Mouse (Mus musculus) limb, embryonic 12.5 days (tissue): ENCODE results near the gene Usp15. TPM values are rescaled to one million over a fixed set of nuclear protein-coding genes. Genes with fewer than 3 reads are reported as not detected.

Experiments used
- ATAC-seq: fragments of 200-750 bp; cut with Nextera tagmentation; 2 replicates; pipeline ENCODE4 v1.8.0; 2017; ENCODE audit warnings: low read depth, moderate TSS enrichment; ENCODE audit not compliant: insufficient number of reproducible peaks, insufficient read depth, low FRiP score, low TSS enrichment
- H3K27ac ChIP-seq: fragments of 300-500 bp; sonication (generic); 2 replicates; pipeline ENCODE4 v1.5.1; 2016; ENCODE audit warnings: mild to moderate bottlenecking, moderate library complexity
- H3K27me3 ChIP-seq: fragments of 300-500 bp; sonication (generic); 2 replicates; pipeline ENCODE4 v1.6.1; 2016; ENCODE audit warnings: mild to moderate bottlenecking, moderate library complexity
- H3K36me3 ChIP-seq: fragments of 300-500 bp; sonication (generic); 2 replicates; pipeline ENCODE4 v1.6.1; 2016; ENCODE audit warnings: mild to moderate bottlenecking, moderate library complexity
- H3K4me1 ChIP-seq: fragments of 300-500 bp; sonication (generic); replicated peaks from 2 replicates; pipeline ENCODE4 v1.6.1; 2016
- H3K4me2 ChIP-seq: fragments of 300-500 bp; sonication (generic); 2 replicates; pipeline ENCODE4 v1.6.1; 2016; ENCODE audit warnings: mild to moderate bottlenecking, moderate library complexity
- H3K4me3 ChIP-seq: fragments of 300-500 bp; sonication (generic); replicated peaks from 2 replicates; pipeline ENCODE4 v1.5.1; 2016; ENCODE audit warnings: mild to moderate bottlenecking
- H3K9ac ChIP-seq: fragments of 300-500 bp; sonication (generic); replicated peaks from 2 replicates; pipeline ENCODE4 v1.6.1; 2016; ENCODE audit warnings: mild to moderate bottlenecking, moderate library complexity
- H3K9me3 ChIP-seq: fragments of 300-500 bp; sonication (generic); 2 replicates; pipeline ENCODE4 v1.6.1; 2016; ENCODE audit warnings: mild to moderate bottlenecking, moderate library complexity
- WGBS: fragments of 180-500 bp; shearing (Covaris S2); methylation state at CpG from one replicate; pipeline ENCODE4 v1.1.7; 2016; 5-methylcytosine and 5-hydroxymethylcytosine counted together
- microRNA-seq: library from miRNA; unstranded; fragments of <30 nt; microRNA quantifications from one replicate; pipeline ENCODE4, GENCODE M21; 2017
- polyA plus RNA-seq: library from polyadenylated mRNA; unstranded; fragments of >200 nt; fragmentation: Nextera tagmentation; extraction: Ambion mirVana; gene quantifications from 2 replicates; pipeline ENCODE4 v1.2.1, GENCODE M21; 2016

Gene Usp15
- polyA plus RNA-seq, 1 experiment from 2014 or later, result 68.0 TPM

DNA sequence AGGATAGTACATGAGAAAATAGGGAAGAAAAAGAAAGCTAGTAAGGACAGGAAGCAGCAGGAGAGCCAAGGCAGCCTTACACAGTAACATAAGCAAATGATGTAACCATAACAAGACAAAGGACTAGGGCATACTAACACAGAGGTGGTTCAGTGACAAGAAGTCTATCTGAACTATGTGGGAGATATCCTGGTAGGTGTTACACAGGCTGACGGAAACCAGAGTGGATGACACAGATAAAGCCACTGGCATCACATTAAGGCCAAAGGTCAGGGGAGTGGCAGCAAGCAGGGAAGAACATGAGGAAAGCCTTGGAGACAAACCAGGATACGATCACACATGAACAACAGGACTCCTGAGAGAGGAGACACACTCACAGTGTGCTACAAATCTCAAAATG lies 124.8 kb downstream of the Usp15 start:
- 90% methylated on average over 2 of the region's 2 CpGs for WGBS
- no peaks in the 10 kb centered on the region for H3K27me3 ChIP-seq
- no peak for ATAC-seq

DNA sequence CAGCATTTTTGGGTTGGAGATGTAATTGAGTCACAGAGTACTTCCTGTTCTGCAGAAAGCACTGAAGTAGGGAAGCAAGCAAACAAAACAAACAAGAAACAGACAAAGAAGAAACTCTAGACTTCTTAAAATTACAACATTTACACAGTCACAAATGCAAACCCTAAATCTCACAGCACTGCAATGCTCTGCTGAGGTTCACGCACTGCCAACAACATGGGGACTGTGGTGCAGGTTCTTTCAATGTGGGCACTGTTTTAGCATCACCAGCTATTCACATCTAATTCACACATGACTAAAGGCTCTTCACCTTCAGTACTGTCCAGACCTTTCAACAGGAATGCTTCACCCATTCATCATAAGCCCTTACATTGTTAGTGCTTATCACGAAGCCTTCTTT lies 133.8 kb downstream of the Usp15 start:
- Histone ChIP-seq H3K27ac (no peak overlapping the region), H3K9ac (no peak overlapping the region), H3K4me2 (no peak overlapping the region), H3K27me3 (no peaks in the 10 kb centered on the region), H3K4me3 (no peak overlapping the region), H3K36me3 (peaks cover 16% of the 10 kb centered on the region; the same call in 1 of the 2 replicates), H3K9me3 (no peaks in the 10 kb centered on the region), H3K4me1 (no peaks in the 10 kb centered on the region)
- ATAC-seq, result no peak
- WGBS, result 95% methylated on average over 2 of the region's 2 CpGs

More for the DNA sequence above, 124.8 kb downstream of the Usp15 start:
- peaks cover 11% of the 10 kb centered on the region for H3K4me1 ChIP-seq
- no peak overlapping the region for H3K4me3 ChIP-seq
- peaks cover 13% of the 10 kb centered on the region for H3K9me3 ChIP-seq
- H3K9ac ChIP-seq, result no peak overlapping the region
- H3K27ac ChIP-seq, result no peak overlapping the region
- H3K36me3 ChIP-seq, result peaks cover 32% of the 10 kb centered on the region
- H3K4me2 ChIP-seq, result no peak overlapping the region

DNA sequence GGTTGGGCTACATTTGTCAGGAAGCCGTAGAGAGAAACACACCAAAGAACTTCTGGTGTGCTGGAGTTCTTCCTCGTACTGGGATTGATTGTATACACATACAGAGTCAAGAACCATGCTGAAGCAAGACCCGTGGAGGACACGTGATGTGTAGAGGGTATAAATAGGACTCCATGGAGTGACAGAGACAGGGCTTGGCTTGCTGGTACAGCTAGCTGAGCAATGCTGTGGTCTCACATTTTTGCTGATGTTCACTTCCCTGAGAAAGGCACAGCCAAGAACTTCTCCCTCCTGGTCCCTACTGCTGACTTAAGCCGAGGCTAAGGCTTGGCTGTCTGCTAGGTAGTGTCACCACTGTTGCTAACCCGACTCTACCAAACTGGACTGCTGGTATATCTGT lies 136.0 kb downstream of the Usp15 start:
- Histone ChIP-seq H3K4me2 (no peak overlapping the region), H3K9ac (no peak overlapping the region), H3K27ac (no peak overlapping the region), H3K4me3 (no peak overlapping the region), H3K27me3 (no peaks in the 10 kb centered on the region), H3K36me3 (peaks cover 22% of the 10 kb centered on the region; the same call in 1 of the 2 replicates), H3K4me1 (no peaks in the 10 kb centered on the region), H3K9me3 (no peaks in the 10 kb centered on the region)
- WGBS, result 92% methylated on average over 6 of the region's 6 CpGs
- ATAC-seq, result no peak

DNA sequence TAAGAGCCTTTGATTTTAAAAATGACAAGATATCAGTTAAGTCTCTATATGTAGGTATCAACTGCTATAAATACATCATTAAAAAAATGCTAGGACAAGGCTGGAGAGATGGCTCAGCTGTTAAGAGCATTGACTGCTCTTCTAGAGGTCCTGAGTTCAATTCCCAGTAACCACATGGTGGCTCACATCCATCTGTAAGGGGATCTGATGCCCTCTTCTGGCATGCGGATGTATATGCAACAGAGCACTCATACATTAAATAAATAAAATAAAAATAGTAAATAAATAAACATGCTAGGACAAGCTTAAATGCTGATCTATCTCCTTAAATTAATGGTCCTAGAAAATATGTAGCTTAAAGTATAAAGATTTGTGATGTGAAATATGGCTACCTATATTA lies 139.7 kb downstream of the Usp15 start:
- H3K27ac ChIP-seq, result no peak overlapping the region
- no peak for ATAC-seq
- no peaks in the 10 kb centered on the region for H3K9me3 ChIP-seq
- no peak overlapping the region for H3K4me2 ChIP-seq
- 84% methylated on average over 1 of the region's 1 CpGs for WGBS
- no peaks in the 10 kb centered on the region for H3K4me1 ChIP-seq
- H3K27me3 ChIP-seq, result no peaks in the 10 kb centered on the region
- no peak overlapping the region for H3K4me3 ChIP-seq
- H3K36me3 ChIP-seq, result peaks cover 28% of the 10 kb centered on the region; the same call in 1 of the 2 replicates
- H3K9ac ChIP-seq, result no peak overlapping the region

DNA sequence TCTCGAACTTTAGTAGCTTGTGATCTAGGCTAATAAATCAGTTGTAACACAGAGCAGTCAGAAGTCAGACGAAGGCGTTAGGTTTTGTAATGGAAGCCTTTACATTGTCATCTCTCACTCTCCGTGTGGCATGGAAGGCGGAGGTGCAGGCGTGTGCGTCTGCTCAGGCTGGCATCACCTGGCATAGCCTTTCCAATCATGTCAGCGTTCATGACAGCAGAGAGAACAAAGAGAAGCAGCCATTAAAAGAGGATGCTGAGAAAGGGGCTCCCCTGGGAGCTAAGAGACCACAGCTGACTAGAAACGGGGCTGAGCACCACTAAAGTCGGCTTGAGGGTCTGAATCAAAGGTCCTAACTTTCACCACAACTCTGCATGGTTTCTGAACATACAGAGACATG lies 140.3 kb downstream of the Usp15 start:
- H3K9me3 ChIP-seq, result no peaks in the 10 kb centered on the region
- 86% methylated on average over 10 of the region's 10 CpGs for WGBS
- H3K4me1 ChIP-seq, result no peaks in the 10 kb centered on the region
- no peak for ATAC-seq
- no peaks in the 10 kb centered on the region for H3K27me3 ChIP-seq
- H3K4me2 ChIP-seq, result no peak overlapping the region
- H3K27ac ChIP-seq, result no peak overlapping the region
- H3K4me3 ChIP-seq, result no peak overlapping the region
- H3K36me3 ChIP-seq, result peaks cover 30% of the 10 kb centered on the region; the same call in 1 of the 2 replicates
- H3K9ac ChIP-seq, result no peak overlapping the region

DNA sequence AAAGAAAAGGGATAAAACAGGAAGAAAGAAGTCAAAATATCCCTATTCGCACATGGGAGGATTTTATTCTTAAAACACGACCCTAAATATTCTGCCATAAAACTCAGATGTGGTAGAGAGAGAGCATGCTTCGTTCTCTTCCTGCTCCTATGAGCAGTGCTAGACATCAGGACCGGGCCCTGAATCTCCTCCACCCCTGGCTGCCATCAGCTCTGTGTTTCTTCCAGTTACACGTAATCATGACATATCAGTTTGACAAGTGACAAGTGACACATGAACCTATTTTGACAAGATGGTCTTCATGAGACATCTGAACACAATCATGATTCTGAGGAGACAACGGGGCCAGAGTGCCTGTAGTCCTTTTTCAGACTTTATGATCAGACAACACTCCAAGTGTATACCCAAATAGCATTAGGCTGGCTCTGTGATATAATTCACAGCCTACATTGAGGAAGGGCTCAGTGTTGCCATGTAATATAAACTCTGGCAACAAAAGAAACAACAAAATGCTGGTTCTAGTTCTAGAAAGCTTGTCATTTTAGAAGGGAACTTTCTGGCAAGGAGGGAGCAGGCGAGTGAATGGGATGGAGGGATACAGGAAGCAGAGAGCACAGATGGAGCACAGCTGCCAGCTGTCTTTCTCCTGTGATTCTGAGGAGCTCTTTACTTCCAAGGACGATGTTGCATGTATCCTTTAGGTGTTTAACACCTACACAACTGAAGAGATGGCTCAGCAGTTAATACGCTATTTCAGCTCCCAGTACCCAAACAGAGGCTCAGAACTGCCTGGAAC lies 141.4 kb downstream of the Usp15 start:
- Histone ChIP-seq H3K27ac (no peak overlapping the region), H3K36me3 (peaks cover 33% of the 10 kb centered on the region; the same call in 1 of the 2 replicates), H3K9me3 (no peaks in the 10 kb centered on the region), H3K27me3 (no peaks in the 10 kb centered on the region), H3K9ac (no peak overlapping the region), H3K4me1 (no peaks in the 10 kb centered on the region), H3K4me3 (no peak overlapping the region), H3K4me2 (no peak overlapping the region)
- no peak for ATAC-seq
- WGBS, result 85% methylated on average over 9 of the region's 9 CpGs

Small RNA genes within 50 kb of the gene (microRNA-seq; reads per million reads assigned to microRNA genes)
- 0.93 reads per million for gene Gm27920

Other genes with a start within 250 kb of the Usp15 start
- 42.5 and 42.6 TPM in 2 replicates for gene Mon2, start 120.5 kb downstream of the Usp15 start, polyA plus RNA-seq
- gene Fam19a2, start 67.0 kb upstream of the Usp15 start, polyA plus RNA-seq, result 5.9 and 6.0 TPM in 2 replicates